Mouse (Mus musculus) lung, embryonic 15.5 days (tissue): ENCODE measurements around the gene Rgs12. TPM values are rescaled to one million over a fixed set of nuclear protein-coding genes. Genes with fewer than 3 reads are reported as not detected.

Experiments used
- ATAC-seq: fragments of 200-750 bp; cut with Nextera tagmentation; 2 replicates; pipeline ENCODE4 v1.8.0; 2017; ENCODE audit warnings: moderate number of reproducible peaks, borderline replicate concordance; ENCODE audit not compliant: low FRiP score, low TSS enrichment; ENCODE audit errors: extremely low read depth
- H3K27ac ChIP-seq: fragments of 300-500 bp; sonication (generic); 2 replicates; pipeline ENCODE4 v1.5.1; 2015; ENCODE audit warnings: moderate library complexity, mild to moderate bottlenecking, inconsistent platforms
- H3K27me3 ChIP-seq: fragments of 300-500 bp; sonication (generic); 2 replicates; pipeline ENCODE4 v1.6.1; 2015; ENCODE audit warnings: inconsistent platforms
- H3K36me3 ChIP-seq: fragments of 300-500 bp; sonication (generic); 2 replicates; pipeline ENCODE4 v1.6.1; 2015; ENCODE audit warnings: inconsistent platforms
- H3K4me1 ChIP-seq: fragments of 300-500 bp; sonication (generic); 2 replicates; pipeline ENCODE4 v1.6.1; 2015; ENCODE audit warnings: inconsistent platforms
- H3K4me2 ChIP-seq: fragments of 300-500 bp; sonication (generic); 2 replicates; pipeline ENCODE4 v1.6.1; 2015; ENCODE audit warnings: inconsistent platforms, mild to moderate bottlenecking, moderate library complexity
- H3K4me3 ChIP-seq: fragments of 300-500 bp; sonication (generic); 2 replicates; pipeline ENCODE4 v1.5.1; 2015; ENCODE audit warnings: mild to moderate bottlenecking, inconsistent platforms
- H3K9ac ChIP-seq: fragments of 300-500 bp; sonication (generic); 2 replicates; pipeline ENCODE4 v1.6.1; 2015; ENCODE audit warnings: inconsistent platforms
- H3K9me3 ChIP-seq: fragments of 300-500 bp; sonication (generic); 2 replicates; pipeline ENCODE4 v1.6.1; 2016; ENCODE audit warnings: inconsistent platforms
- WGBS: fragments of 180-500 bp; shearing (Covaris S2); methylation state at CpG from one replicate; pipeline ENCODE4 v1.1.7; 2015; 5-methylcytosine and 5-hydroxymethylcytosine counted together
- microRNA-seq: library from miRNA; unstranded; fragments of <30 nt; microRNA quantifications from one replicate; pipeline ENCODE4, GENCODE M21; 2016
- polyA plus RNA-seq: library from polyadenylated mRNA; unstranded; fragments of >200 nt; fragmentation: Nextera tagmentation; extraction: Ambion mirVana; gene quantifications from 2 replicates; pipeline ENCODE4 v1.2.1, GENCODE M21; 2015

The Rgs12 gene
- polyA plus RNA-seq, 1 experiment from 2014 or later, result 35.3 TPM

DNA sequence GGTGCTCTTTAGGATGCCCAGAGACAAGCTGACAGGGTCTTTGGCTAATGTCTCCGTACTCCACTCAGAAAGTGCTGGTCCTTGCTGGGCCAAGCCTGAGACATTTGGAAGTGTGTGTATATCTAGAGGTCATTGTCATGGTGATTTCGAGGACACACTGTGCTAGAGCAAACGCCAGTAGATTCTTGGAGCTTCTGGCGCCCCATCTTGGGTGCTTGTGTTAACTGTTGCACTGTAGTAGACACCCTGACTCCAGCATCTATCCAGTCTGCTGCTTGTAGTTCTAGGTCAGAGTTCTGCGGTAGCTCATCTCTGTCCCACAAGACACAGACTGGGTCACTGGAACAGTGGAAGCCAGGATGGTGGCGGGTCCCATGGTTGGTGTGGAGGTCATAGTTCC lies 122.6 kb downstream of the Rgs12 start:
- ATAC-seq, result no peak
- no peak overlapping the region for H3K4me2 ChIP-seq
- H3K27ac ChIP-seq, result no peak overlapping the region
- no peak overlapping the region for H3K9ac ChIP-seq
- no peaks in the 10 kb centered on the region for H3K36me3 ChIP-seq
- no peaks in the 10 kb centered on the region for H3K27me3 ChIP-seq
- 84% methylated on average over 6 of the region's 6 CpGs for WGBS
- H3K9me3 ChIP-seq, result no peaks in the 10 kb centered on the region
- no peak overlapping the region for H3K4me3 ChIP-seq
- no peaks in the 10 kb centered on the region for H3K4me1 ChIP-seq

DNA sequence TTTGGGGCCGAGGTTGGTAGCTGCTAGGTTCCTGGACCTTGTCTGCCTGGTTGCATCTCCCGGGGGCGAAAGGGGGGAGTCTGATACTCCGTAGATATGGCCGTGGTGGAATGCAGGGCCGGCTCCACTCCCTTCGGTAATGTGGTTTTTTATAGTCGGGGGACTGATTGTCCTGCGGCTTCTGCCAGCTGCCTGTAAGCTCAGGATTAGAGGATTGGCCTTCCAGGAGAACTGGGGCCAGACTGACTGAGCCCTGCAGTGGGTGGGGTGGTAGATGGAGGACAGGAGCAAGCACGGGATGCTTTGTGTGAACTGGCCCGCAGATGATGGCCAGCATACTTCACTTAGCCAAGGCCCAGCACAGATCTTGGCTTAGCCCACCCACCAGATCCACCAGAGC lies 124.0 kb downstream of the Rgs12 start:
- no peaks in the 10 kb centered on the region for H3K9me3 ChIP-seq
- WGBS, result 79% methylated on average over 11 of the region's 11 CpGs
- no peak overlapping the region for H3K4me3 ChIP-seq

DNA sequence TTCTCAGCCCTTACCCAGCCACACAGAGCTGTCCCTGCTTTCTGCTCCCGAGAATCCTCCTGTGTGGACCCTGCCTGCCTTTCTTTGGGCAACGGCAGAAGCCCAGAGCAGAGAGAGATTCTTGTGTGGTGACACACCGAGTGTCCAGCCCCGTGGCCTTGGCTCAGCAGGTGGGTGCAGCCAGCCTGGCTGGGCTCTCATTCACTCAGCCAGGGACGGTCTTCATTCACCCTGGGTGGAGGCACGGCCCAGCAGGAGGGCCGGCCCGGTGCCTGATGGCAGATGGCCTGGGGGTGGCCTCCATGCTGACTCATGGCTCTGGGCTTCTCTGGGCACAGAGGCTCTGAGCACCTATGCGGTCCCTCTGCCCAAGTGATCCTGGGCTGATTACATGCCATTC lies 124.7 kb downstream of the Rgs12 start:
- WGBS, result 71% methylated on average over 9 of the region's 9 CpGs
- ATAC-seq, result no peak
- H3K27ac ChIP-seq, result no peak overlapping the region
- peaks cover 5% of the 10 kb centered on the region; the same call in 1 of the 2 replicates for H3K27me3 ChIP-seq
- H3K4me3 ChIP-seq, result no peak overlapping the region
- H3K9me3 ChIP-seq, result no peaks in the 10 kb centered on the region
- no peaks in the 10 kb centered on the region for H3K4me1 ChIP-seq
- no peaks in the 10 kb centered on the region for H3K36me3 ChIP-seq
- H3K9ac ChIP-seq, result no peak overlapping the region
- no peak overlapping the region for H3K4me2 ChIP-seq

More for the DNA sequence above, 124.0 kb downstream of the Rgs12 start:
- Histone ChIP-seq H3K27me3 (no peaks in the 10 kb centered on the region), H3K27ac (no peak overlapping the region), H3K4me2 (no peak overlapping the region), H3K4me1 (no peaks in the 10 kb centered on the region), H3K36me3 (no peaks in the 10 kb centered on the region), H3K9ac (no peak overlapping the region)
- no peak for ATAC-seq

DNA sequence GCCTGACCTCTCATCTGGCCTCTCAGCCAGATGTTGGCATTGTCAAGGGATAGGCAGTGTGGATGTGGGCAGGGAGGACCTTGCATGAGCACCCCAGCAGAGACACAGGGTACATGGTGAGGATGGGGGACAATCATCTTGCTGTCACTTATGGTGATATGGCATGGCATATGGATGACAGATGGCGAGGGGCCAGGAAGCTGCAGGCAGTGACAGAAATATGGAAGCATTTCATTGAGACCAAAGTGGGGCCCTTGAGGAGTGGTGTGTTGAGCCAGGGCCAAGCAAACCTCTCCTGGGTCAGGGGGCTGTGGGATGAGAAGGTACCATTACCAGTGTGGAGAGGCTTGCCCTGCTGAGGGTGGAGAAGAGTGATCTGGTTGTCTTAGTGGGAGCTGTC lies 127.1 kb downstream of the Rgs12 start:
- peaks cover 14% of the 10 kb centered on the region; the same call in 1 of the 2 replicates for H3K27me3 ChIP-seq
- no peaks in the 10 kb centered on the region for H3K36me3 ChIP-seq
- H3K4me3 ChIP-seq, result no peak overlapping the region
- H3K9ac ChIP-seq, result no peak overlapping the region
- H3K4me1 ChIP-seq, result no peaks in the 10 kb centered on the region
- WGBS, result 79% methylated on average over 1 of the region's 1 CpGs
- no peak for ATAC-seq
- no peak overlapping the region for H3K4me2 ChIP-seq
- H3K9me3 ChIP-seq, result no peaks in the 10 kb centered on the region
- no peak overlapping the region for H3K27ac ChIP-seq

DNA sequence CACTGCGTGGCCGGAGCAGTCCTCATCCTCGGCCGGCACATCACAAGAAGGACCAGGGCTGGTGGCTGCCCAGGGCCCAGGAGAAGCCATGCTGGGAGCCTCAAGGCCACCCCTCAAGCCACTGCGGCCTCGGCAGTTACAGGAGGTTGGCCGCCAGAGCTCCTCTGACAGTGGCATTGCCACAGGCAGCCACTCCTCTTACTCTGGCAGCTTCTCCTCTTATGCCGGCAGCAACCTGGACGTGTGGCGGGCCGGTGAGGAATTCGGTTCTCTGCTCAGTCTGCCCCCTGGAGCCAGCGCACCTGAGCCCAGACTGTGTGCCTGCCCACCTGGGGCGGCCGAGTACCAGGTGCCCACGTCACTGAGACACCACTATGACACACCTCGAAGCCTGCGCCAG lies 129.9 kb downstream of the Rgs12 start:
- H3K4me1 ChIP-seq, result no peaks in the 10 kb centered on the region
- no peaks in the 10 kb centered on the region for H3K36me3 ChIP-seq
- ATAC-seq, result 0 out of 2 replicates have a peak, but pooled peaks have one; percentile 5
- peaks cover 14% of the 10 kb centered on the region; the same call in 1 of the 2 replicates for H3K27me3 ChIP-seq
- H3K4me2 ChIP-seq, result no peak overlapping the region
- no peak overlapping the region for H3K4me3 ChIP-seq
- H3K27ac ChIP-seq, result no peak overlapping the region
- no peaks in the 10 kb centered on the region for H3K9me3 ChIP-seq
- no peak overlapping the region for H3K9ac ChIP-seq
- WGBS, result 34% methylated on average over 18 of the region's 18 CpGs

DNA sequence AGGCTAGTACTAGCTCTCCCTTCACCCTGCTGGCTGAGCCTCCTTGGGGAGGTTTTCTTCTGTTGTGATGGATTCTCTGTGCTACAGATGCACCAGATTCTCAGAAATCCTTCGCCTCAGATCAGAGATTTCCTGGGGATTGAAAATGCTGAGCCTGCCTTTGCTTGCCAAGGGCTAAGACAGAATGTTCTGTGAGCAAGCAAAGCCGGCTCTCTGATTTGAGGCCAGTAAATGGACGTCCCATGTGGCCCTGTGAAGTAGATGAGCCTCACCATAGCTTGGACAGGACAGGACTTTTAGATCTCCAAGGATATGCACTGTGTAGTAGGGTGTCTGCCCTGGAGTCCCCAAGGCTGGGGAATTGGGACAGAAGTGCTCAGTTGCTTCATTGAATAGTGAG lies 135.7 kb downstream of the Rgs12 start:
- no peaks in the 10 kb centered on the region for H3K36me3 ChIP-seq
- no peak overlapping the region for H3K4me3 ChIP-seq
- H3K4me1 ChIP-seq, result no peaks in the 10 kb centered on the region
- 74% methylated on average over 3 of the region's 3 CpGs for WGBS
- no peaks in the 10 kb centered on the region for H3K27me3 ChIP-seq
- no peak for ATAC-seq
- no peak overlapping the region for H3K4me2 ChIP-seq
- no peak overlapping the region for H3K27ac ChIP-seq
- H3K9ac ChIP-seq, result no peak overlapping the region
- no peaks in the 10 kb centered on the region for H3K9me3 ChIP-seq

DNA sequence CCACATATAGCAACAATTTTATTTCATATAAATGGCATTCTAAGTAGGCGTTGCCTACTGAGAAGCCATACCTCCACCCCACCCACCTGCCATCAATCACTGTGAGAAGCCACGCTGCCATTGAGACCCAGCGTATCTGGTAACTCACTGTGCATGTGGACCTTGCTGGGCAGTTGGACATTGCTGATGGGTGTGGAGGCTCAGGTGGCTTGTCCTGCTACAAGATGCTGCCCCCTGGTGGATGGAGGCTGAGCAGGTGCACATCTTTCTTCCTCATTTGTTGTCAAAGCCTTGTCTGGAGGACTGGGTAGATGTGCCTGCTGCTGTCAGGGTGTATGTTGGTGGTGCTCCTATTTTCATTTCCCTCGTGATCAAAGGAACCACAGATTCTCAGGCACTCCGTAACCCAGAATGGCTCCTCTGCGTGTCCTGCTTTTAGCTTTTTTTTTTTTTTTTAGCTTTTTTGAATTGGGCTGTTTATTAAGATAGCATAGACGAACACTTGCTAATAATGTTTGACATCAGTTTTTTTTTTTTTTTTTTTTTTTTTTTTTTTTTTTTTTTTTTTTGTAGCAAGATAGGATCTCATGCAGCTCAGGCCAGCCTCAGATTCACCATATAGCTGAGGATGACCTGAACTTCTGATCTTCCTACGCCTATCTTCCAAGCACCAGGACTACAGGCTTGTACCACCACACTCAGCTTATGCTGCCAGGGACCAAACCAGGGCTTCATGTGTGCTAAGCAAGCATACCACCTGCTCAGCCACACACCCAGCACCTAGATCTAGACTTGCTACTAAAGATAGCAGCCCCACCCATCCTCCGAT lies 139.8 kb downstream of the Rgs12 start:
- H3K27ac ChIP-seq, result no peak overlapping the region
- ATAC-seq, result 0 out of 2 replicates have a peak, but pooled peaks have one; percentile 16

More for the DNA sequence above, 139.8 kb downstream of the Rgs12 start:
- H3K9me3 ChIP-seq, result no peaks in the 10 kb centered on the region
- no peaks in the 10 kb centered on the region for H3K27me3 ChIP-seq
- no peak overlapping the region for H3K4me3 ChIP-seq
- H3K36me3 ChIP-seq, result peaks cover 23% of the 10 kb centered on the region
- no peak overlapping the region for H3K9ac ChIP-seq
- no peaks in the 10 kb centered on the region for H3K4me1 ChIP-seq
- 64% methylated on average over 9 of the region's 9 CpGs for WGBS
- no peak overlapping the region for H3K4me2 ChIP-seq

Small RNA genes lying within 50 kb of the gene (microRNA-seq; reads per million reads assigned to microRNA genes)
- gene Mir3097, result 4.1 reads per million, percentile 18 among the genes with 10 or more reads in this experiment

Other genes starting within 250 kb of the Rgs12 start
- gene Htt, start 187.7 kb upstream of the Rgs12 start, polyA plus RNA-seq, result 11.1 and 13.5 TPM in 2 replicates
- gene Msantd1, start 41.4 kb upstream of the Rgs12 start, polyA plus RNA-seq, result 0.76 and 0.79 TPM in 2 replicates
- 0.56 and 1.8 TPM in 2 replicates for gene Hgfac, start 92.1 kb downstream of the Rgs12 start, polyA plus RNA-seq
- gene Dok7, start 107.3 kb downstream of the Rgs12 start, polyA plus RNA-seq, result 1.6 and 2.6 TPM in 2 replicates
- gene Lrpap1, start 156.3 kb downstream of the Rgs12 start, polyA plus RNA-seq, result 130 and 145 TPM in 2 replicates